Mouse (Mus musculus) hematopoietic stem cell, adult 5-6 weeks (primary cell): ENCODE data around the gene Gm21170. TPM values are rescaled to one million over a fixed set of nuclear protein-coding genes. Genes with fewer than 3 reads are reported as not detected.
"Not testable (repeated sequence)": the region's sequence is repeated elsewhere in the genome, so short reads cannot be mapped to it uniquely, and the experiment has no call there.

ENCODE experiments used
- ATAC-seq, 2 experiments: fragments of 125-278 bp in 1 of 2; replicated peaks in 1 of 2; 2 replicates each; pipeline ENCODE4 v1.8.0; 2016 to 2017; ENCODE audit warnings: inconsistent platforms in 2 of 2, mild to moderate bottlenecking in 2 of 2, moderate number of reproducible peaks in 2 of 2, low read depth in 1 of 2, moderate TSS enrichment in 1 of 2; ENCODE audit not compliant: low FRiP score in 2 of 2, poor library complexity in 2 of 2, severe bottlenecking in 2 of 2, insufficient read depth in 1 of 2, low TSS enrichment in 1 of 2
- total RNA-seq: library from RNA; stranded (forward); fragments of 172-1452, 232-1000 nt; gene quantifications from 2 replicates; pipeline ENCODE4 v1.2.3, GENCODE M21; 2017

Gene Gm21170
- total RNA-seq = not detected in 2 replicates

DNA sequence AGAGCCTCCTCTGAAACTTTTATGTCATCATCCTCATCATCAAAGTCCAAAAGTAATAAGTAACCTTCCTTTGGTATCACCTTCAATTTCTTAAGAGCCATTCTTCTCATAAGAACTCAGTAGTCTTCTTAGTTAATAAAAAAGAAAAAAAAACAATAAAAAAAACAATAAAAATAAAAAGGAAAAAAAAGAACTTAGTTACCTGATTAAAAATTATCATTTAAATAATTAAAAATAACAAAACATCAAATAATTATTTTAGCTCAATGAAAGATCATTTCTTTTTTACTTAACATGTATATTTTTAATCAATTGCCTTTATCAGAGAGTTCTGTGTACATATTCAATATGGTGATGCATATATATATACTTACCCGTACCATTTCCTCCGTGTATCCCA is at the start of gene Gm21170:
Gene Gm21170 (minus strand): TSS at position 101 of the 400 bp plus-strand sequence.
- not testable (repeated sequence) for ATAC-seq

Other genes starting within 250 kb of the Gm21170 start
- gene Gm21256, start 240.1 kb downstream of the Gm21170 start, total RNA-seq = not detected in 2 replicates